Mouse (Mus musculus): ENCODE results near the gene Camk1d. TPM values are rescaled to one million over a fixed set of nuclear protein-coding genes. Genes with fewer than 3 reads are reported as not detected.

Camk1d gene
- polyA plus RNA-seq, 2 experiments: 4.9 to 7.7 TPM

DNA sequence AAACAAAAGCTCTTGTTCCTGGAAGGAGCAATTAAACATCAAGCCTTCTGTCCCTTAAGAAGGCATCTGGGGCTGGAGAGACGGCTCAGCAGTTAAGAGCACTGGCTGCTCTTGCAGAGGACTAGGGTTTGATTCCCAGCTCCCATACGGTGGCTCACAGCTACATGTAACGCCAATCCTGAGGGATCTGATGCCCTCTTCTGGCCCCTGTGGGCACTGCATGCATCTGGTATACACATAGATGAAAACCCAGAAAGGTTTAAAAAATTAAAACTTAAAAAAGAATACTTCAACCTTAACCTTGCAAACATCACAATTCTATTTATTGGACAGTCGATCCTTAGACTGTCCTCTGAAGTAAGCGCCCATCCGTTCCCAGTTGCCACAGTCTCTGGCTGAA is 3.4 kb upstream of the Camk1d start:
- H3K27ac ChIP-seq (replicated peaks; ENCODE audit: low read depth, low read length): no peak overlapping the region
- peaks cover 10% of the 10 kb centered on the region for H3K27me3 ChIP-seq (ENCODE audit: control insufficient read depth, insufficient read depth, low read length)
- WGBS: 90% methylated on average over 6 of the region's 6 CpGs
- H3K4me1 ChIP-seq (ENCODE audit: control insufficient read depth, insufficient read depth, low read length): peaks cover 12% of the 10 kb centered on the region; the same call in 1 of the 2 replicates
- H3K36me3 ChIP-seq (ENCODE audit: control insufficient read depth, insufficient read depth, low read length): no peaks in the 10 kb centered on the region
- no peak for TF ChIP-seq POLR2A (IDR thresholded peaks at IDR 0.05; ENCODE audit: borderline replicate concordance, extremely low read depth, insufficient read depth, insufficient read length)
- no peaks in the 10 kb centered on the region for H3K9me3 ChIP-seq (ENCODE audit: control insufficient read depth, low read length)
- no peak for DNase-seq (ENCODE audit: low spot score)
- no peak overlapping the region for H3K9ac ChIP-seq (ENCODE audit: low read depth, low read length, severe bottlenecking)
- H3K4me2 ChIP-seq (replicated peaks; ENCODE audit: low read depth, low read length, severe bottlenecking): no peak overlapping the region
- ATAC-seq (ENCODE audit: low FRiP score, low read depth): no peak
- no peak overlapping the region for H3K4me3 ChIP-seq (replicated peaks; ENCODE audit: low read length)

DNA sequence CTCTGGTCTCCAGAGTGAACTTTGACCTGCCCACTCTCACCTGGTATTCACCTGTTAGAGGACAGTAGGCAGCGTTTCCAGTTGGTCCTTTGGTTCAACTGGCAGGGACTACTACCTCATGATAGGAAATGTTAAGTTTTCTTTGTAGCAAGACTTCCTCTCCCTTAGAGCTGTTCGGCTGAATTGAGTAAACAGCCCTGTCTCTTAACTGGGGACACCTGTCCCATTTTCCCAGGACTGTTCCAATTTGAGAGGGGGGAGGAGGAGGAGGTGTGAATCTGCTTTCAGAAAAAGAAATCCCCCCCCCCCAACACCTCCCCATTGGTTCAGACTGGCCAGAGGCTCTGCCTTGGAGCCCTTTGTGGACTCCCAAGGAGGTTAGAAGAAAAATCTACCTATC is 1.2 kb upstream of the Camk1d start:
- TF ChIP-seq POLR2A (IDR thresholded peaks at IDR 0.05; ENCODE audit: borderline replicate concordance, extremely low read depth, insufficient read depth, insufficient read length): no peak
- Histone ChIP-seq H3K4me2 (replicated peaks; ENCODE audit: low read depth, low read length, severe bottlenecking) (no peak overlapping the region), H3K36me3 (ENCODE audit: control insufficient read depth, insufficient read depth, low read length) (no peaks in the 10 kb centered on the region), H3K27me3 (ENCODE audit: control insufficient read depth, insufficient read depth, low read length) (peaks cover 17% of the 10 kb centered on the region), H3K27ac (replicated peaks; ENCODE audit: low read depth, low read length) (no peak overlapping the region), H3K4me3 (replicated peaks; ENCODE audit: low read length) (no peak overlapping the region), H3K9ac (ENCODE audit: low read depth, low read length, severe bottlenecking) (no peak overlapping the region), H3K4me1 (ENCODE audit: control insufficient read depth, insufficient read depth, low read length) (peaks cover 12% of the 10 kb centered on the region; the same call in 1 of the 2 replicates), H3K9me3 (ENCODE audit: control insufficient read depth, low read length) (no peaks in the 10 kb centered on the region)
- WGBS: 32% methylated on average over 2 of the region's 2 CpGs
- ATAC-seq (ENCODE audit: low FRiP score, low read depth): no peak
- DNase-seq (ENCODE audit: low spot score): no peak

DNA sequence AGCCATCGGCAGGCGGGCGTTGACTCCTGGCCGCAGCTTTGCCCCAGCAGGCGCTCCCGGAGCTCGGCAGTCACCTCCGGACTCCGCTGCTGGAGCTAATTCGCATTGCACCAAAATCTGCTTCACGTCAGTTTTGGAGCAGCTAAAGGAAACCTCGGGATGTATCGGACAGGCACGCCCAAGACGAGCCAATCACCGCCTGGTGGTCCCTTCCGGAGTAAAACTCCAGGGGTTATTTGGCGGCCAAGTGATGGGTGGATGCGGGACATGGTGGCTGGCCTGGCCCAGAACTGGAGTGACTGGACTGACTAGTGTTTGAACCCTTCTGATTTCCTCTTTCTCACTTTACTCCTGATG is 717 bp upstream of the Camk1d start:
- Histone ChIP-seq H3K4me3 (replicated peaks; ENCODE audit: low read length) (peak overlapping the region; percentile 60), H3K27ac (replicated peaks; ENCODE audit: low read depth, low read length) (no peak overlapping the region), H3K4me1 (ENCODE audit: control insufficient read depth, insufficient read depth, low read length) (peaks cover 12% of the 10 kb centered on the region; the same call in 1 of the 2 replicates), H3K36me3 (ENCODE audit: control insufficient read depth, insufficient read depth, low read length) (no peaks in the 10 kb centered on the region), H3K4me2 (replicated peaks; ENCODE audit: low read depth, low read length, severe bottlenecking) (peak overlapping the region; percentile 98), H3K9me3 (ENCODE audit: control insufficient read depth, low read length) (no peaks in the 10 kb centered on the region), H3K27me3 (ENCODE audit: control insufficient read depth, insufficient read depth, low read length) (peaks cover 17% of the 10 kb centered on the region), H3K9ac (ENCODE audit: low read depth, low read length, severe bottlenecking) (peak overlapping the region; percentile 52)
- TF ChIP-seq POLR2A (IDR thresholded peaks at IDR 0.05; ENCODE audit: borderline replicate concordance, extremely low read depth, insufficient read depth, insufficient read length): no peak
- peak; percentile 17; the same call in 1 of the 2 replicates for ATAC-seq (ENCODE audit: low FRiP score, low read depth)
- WGBS: 1% methylated on average over 19 of the region's 19 CpGs
- DNase-seq (ENCODE audit: low spot score): peak; percentile 24

DNA sequence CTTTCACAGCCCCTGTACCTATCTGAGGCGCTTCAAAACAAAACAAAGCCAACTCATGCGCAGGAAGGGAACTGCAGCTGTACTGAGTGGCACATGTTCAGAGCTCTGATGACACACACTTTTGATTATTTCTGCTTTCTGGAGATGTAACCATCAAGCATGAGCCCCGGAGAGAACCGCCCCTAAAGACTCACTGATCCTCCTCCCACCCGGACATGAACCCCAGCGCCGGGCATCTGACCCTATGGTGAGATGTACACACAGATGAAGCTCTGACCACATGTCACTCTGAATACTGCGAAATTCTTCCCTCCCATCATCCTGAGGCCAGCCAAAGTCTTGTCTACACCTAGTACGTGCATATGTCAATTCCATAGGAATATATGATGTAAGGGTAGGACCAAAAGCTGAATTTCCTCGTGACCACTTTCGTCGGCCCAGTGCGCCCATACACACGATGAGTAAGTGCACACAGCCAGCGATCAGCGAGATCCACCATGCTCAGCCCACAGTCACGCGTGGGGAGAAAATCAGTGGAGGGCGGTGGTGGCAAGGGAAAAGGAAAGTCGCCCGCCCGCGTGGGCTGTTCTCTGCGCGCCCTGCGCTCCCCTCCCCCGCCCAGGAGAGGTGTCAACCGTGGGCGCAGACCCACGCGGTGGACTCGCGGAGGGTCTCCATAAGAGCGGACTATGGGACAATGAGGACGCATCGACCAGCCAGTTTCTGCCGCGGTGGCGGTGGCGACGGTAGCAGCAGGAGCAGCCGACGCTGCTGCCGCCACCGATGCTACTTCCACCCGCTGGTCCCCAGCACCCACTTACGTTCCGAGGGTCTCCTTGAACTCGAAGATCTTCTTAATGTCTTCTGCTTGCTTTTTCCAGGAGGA is 747 bp downstream of the Camk1d start:
- Histone ChIP-seq H3K27ac (replicated peaks; ENCODE audit: low read depth, low read length) (no peak overlapping the region), H3K27me3 (ENCODE audit: control insufficient read depth, insufficient read depth, low read length) (peaks cover 17% of the 10 kb centered on the region), H3K4me2 (replicated peaks; ENCODE audit: low read depth, low read length, severe bottlenecking) (peak overlapping the region; percentile 98), H3K9ac (ENCODE audit: low read depth, low read length, severe bottlenecking) (peak overlapping the region; percentile 52), H3K4me3 (replicated peaks; ENCODE audit: low read length) (peak overlapping the region; percentile 60), H3K4me1 (ENCODE audit: control insufficient read depth, insufficient read depth, low read length) (peaks cover 12% of the 10 kb centered on the region; the same call in 1 of the 2 replicates), H3K9me3 (ENCODE audit: control insufficient read depth, low read length) (no peaks in the 10 kb centered on the region), H3K36me3 (ENCODE audit: control insufficient read depth, insufficient read depth, low read length) (no peaks in the 10 kb centered on the region)
- 1% methylated on average over 45 of the region's 49 CpGs for WGBS
- TF ChIP-seq POLR2A (IDR thresholded peaks at IDR 0.05; ENCODE audit: borderline replicate concordance, extremely low read depth, insufficient read depth, insufficient read length): no peak
- ATAC-seq (ENCODE audit: low FRiP score, low read depth) (no peak), DNase-seq (ENCODE audit: low spot score) (peak; percentile 14)

DNA sequence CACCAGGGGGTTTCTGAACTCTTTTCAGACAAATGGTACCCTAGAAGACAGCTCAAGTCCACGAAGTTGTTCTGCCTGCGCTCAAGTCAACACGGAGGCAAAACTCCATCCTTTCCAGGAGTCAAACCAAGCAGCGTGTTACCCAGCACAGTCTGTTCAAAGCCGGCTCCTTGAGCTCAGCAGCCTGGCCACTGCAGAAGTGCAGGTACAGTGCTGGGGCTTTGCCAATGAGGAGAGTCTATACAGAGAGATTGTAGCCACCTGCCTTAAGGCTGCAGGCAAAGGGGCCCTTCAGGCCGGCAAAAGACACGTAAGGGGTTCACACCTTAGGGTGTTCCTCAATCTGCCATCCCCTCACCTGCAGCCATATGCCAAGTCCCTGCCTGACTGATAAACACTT is 2.1 kb downstream of the Camk1d start:
- H3K9ac ChIP-seq (ENCODE audit: low read depth, low read length, severe bottlenecking): no peak overlapping the region
- WGBS: 59% methylated on average over 7 of the region's 7 CpGs
- no peak for ATAC-seq (ENCODE audit: low FRiP score, low read depth)
- H3K27me3 ChIP-seq (ENCODE audit: control insufficient read depth, insufficient read depth, low read length): peaks cover 17% of the 10 kb centered on the region
- no peak overlapping the region for H3K27ac ChIP-seq (replicated peaks; ENCODE audit: low read depth, low read length)
- no peaks in the 10 kb centered on the region for H3K9me3 ChIP-seq (ENCODE audit: control insufficient read depth, low read length)
- peaks cover 12% of the 10 kb centered on the region; the same call in 1 of the 2 replicates for H3K4me1 ChIP-seq (ENCODE audit: control insufficient read depth, insufficient read depth, low read length)
- no peaks in the 10 kb centered on the region for H3K36me3 ChIP-seq (ENCODE audit: control insufficient read depth, insufficient read depth, low read length)
- no peak overlapping the region for H3K4me2 ChIP-seq (replicated peaks; ENCODE audit: low read depth, low read length, severe bottlenecking)
- no peak for DNase-seq (ENCODE audit: low spot score)
- no peak overlapping the region for H3K4me3 ChIP-seq (replicated peaks; ENCODE audit: low read length)
- TF ChIP-seq POLR2A (IDR thresholded peaks at IDR 0.05; ENCODE audit: borderline replicate concordance, extremely low read depth, insufficient read depth, insufficient read length): no peak

Data from limb, embryonic 14.5 days (tissue).